Mouse (Mus musculus): Measurements from ENCODE around the gene Ccnk.

DNA sequence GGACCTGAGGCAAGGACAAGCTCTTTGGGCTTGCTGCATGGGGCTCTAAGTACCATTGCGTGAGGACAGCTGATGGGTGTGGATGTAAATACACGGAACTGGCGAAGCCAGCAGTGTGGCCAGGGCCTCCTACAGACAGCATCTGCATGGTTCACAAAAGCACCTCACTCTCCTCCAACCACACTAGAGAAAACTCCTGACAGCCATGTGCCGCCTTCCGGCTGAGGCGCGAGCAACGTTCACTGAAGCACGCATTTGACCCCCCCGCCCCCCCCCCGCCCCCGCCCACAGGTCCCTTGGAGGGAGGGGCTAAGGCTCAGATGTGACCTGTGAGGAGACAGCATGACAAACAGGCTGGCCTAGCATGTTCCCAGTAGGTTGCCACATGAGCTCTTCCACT, 25.6 kb downstream of the Ccnk start:
- no peak for TF ChIP-seq CTCF (IDR thresholded peaks at IDR 0.05; ENCODE audit: extremely low read depth, insufficient read depth, low read length)
- no peak for TF ChIP-seq POLR2A (IDR thresholded peaks at IDR 0.05; ENCODE audit: extremely low read depth, insufficient read depth, low read length)

Measured in cortical plate, adult 2 months (tissue).